Mouse (Mus musculus): Measurements from ENCODE around the gene Bcas1.
A peak's percentile ranks its signal among the peaks of the same experiment; 100 is the strongest.

DNA sequence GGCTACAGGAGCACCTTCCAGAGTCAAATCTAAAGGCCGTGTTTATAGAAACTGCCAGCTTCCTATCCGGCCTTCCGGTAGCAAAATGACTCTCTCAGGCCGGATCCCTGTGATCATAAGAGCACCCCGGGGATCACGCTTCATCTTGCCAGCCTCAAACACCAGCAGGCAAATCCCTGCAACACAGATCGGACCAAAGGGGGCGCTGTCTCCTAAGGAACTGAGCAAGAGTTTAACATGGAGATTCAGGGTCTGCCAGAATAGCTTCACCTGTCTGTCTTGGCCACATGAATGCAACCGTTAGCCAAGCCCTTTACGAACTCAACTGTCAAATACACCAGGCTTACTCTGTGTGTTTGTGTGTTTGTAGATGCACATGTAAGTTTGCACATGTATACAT lies 8.9 kb downstream of the Bcas1 start:
- TF ChIP-seq CTCF (IDR thresholded peaks at IDR 0.05; ENCODE audit: low read depth) = peak; percentile 61
- no peak for TF ChIP-seq EP300 (IDR thresholded peaks at IDR 0.05; ENCODE audit: low read depth)
